Mouse (Mus musculus) macrophage (primary cell): Measurements from ENCODE around the gene Dbx2. TPM values are rescaled to one million over a fixed set of nuclear protein-coding genes. Genes with fewer than 3 reads are reported as not detected.

Experiments
- H3K27ac ChIP-seq: fragments of 350-480 bp; formaldehyde crosslinking; 2 replicates; pipeline ENCODE4 v1.9.0; 2021
- H3K36me3 ChIP-seq: fragments of 350-480 bp; formaldehyde crosslinking; 2 replicates; pipeline ENCODE4 v1.9.0; 2021; ENCODE audit errors: inconsistent target
- H3K4me3 ChIP-seq: fragments of 350-480 bp; formaldehyde crosslinking; 2 replicates; pipeline ENCODE4 v1.9.0; 2021; ENCODE audit errors: inconsistent target
- H3K79me2 ChIP-seq: fragments of 350-480 bp; formaldehyde crosslinking; 2 replicates; pipeline ENCODE4 v1.9.0; 2021; ENCODE audit errors: inconsistent target
- WGBS: methylation state at CpG from one replicate; pipeline ENCODE4 v1.1.7; 2026; ENCODE audit warnings: inconsistent platforms; ENCODE audit not compliant: missing documents; 5-methylcytosine and 5-hydroxymethylcytosine counted together
- polyA plus RNA-seq: library from polyadenylated mRNA; stranded (reverse); fragments of 250-400 nt; gene quantifications from 3 replicates; pipeline ENCODE4 v1.2.4, GENCODE M21; 2018; ENCODE audit warnings: inconsistent platforms
- total RNA-seq, 78 experiments: library from RNA; depleted of rRNA; stranded (reverse); fragments of 250-400 nt; gene quantifications; 1 replicate in 9 of 78; 2 replicates in 24 of 78; 3 replicates in 43 of 78; 4 replicates in 2 of 78; pipeline ENCODE4 v1.2.4; 2018; ENCODE audit warnings: inconsistent platforms in 56 of 78

Gene Dbx2
- not detected for total RNA-seq (2018; cell fraction: chromatin; rRNA removed)
- total RNA-seq (2018; cell fraction: cytosol; rRNA removed) = not detected
- not detected for total RNA-seq (2018; cell fraction: nucleus; rRNA removed)
- not detected in 3 replicates for polyA plus RNA-seq

GRCm38 (mm10) chr15:95655860-95656259 is at the start of gene Dbx2:
Gene Dbx2, minus strand, starts transcription at chr15:95655960.
- no peak within 1 kb of the TSS for H3K27ac ChIP-seq
- H3K36me3 ChIP-seq = no peaks in the 10 kb centered on the region
- 75% methylated on average over 5 of the region's 5 CpGs for WGBS
- no peak within 1 kb of the TSS for H3K4me3 ChIP-seq
- no peaks in the 10 kb centered on the region for H3K79me2 ChIP-seq

DNA sequence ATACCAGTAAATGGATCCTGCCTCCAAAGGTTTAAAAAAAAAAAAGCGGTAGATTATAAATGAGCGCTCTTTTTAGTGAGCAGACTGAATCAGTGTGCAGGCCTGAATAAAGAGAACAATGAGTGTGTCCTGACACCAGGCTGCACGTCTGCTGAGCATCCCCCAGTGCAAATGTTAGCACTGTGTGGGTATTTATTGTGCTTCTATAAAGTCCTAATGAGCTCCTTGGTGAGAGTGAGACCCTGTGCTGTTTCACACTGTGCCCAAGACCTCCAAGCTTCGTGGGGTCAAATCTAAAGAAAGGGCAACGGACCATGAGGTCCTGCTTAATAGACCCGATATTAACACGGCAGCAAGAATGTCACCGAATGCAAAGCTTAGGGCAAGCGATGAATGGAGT is 46.4 kb upstream of the Dbx2 start:
- H3K27ac ChIP-seq = no peak overlapping the region
- H3K36me3 ChIP-seq = no peaks in the 10 kb centered on the region
- no peak overlapping the region for H3K4me3 ChIP-seq
- 88% methylated on average over 8 of the region's 9 CpGs for WGBS
- no peaks in the 10 kb centered on the region for H3K79me2 ChIP-seq

DNA sequence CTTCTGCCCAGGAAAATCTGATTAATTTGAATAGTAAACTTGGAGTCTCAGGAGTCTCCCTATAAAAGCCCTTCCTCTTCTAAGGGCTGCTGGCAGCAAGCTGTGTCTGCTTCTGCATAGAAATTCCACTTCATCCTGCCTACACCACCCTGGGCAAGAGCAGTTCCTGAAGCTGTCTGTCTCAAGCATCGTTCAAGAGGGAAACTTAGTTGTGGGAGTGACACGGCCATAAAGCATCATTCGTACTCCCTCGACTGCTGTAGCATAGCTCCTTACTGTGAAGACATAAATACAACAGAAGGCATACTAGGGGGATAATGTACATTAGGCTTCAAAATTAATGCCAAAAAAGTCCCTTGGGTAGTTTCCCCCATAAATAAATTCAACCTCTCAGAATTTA is 45.8 kb upstream of the Dbx2 start:
- Histone ChIP-seq H3K36me3 (no peaks in the 10 kb centered on the region), H3K4me3 (no peak overlapping the region), H3K27ac (no peak overlapping the region), H3K79me2 (no peaks in the 10 kb centered on the region)
- WGBS = 70% methylated on average over 4 of the region's 4 CpGs

DNA sequence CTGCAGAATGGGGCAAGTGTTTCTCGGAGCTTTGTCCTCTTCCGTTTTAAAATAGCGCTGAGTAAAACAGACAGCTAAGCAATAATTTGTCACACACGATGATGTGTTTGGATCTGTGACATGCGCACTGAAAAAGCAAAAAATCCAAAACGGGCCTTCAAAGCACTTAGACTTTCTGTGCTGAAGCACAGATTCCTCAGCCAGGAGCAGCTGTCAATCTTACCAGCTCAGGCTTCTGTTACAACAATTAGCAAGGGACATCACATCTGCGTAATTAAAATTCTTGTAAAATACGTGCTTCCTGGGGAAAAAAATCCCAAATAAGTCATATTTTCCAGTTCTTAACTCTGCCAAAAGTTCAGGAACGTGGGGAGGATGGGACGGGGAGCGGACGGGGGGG is 43.6 kb upstream of the Dbx2 start:
- Histone ChIP-seq H3K4me3 (no peak overlapping the region), H3K79me2 (no peaks in the 10 kb centered on the region), H3K36me3 (no peaks in the 10 kb centered on the region), H3K27ac (no peak overlapping the region)
- 92% methylated on average over 12 of the region's 12 CpGs for WGBS

- WGBS = 84% methylated on average over 3 of the region's 3 CpGs
- Histone ChIP-seq H3K4me3 (no peak overlapping the region), H3K79me2 (no peaks in the 10 kb centered on the region), H3K27ac (no peak overlapping the region), H3K36me3 (no peaks in the 10 kb centered on the region)
Measured at GRCm38 (mm10) chr15:95693759-95694158, 38.0 kb upstream of the Dbx2 start.

- H3K27ac ChIP-seq = no peak overlapping the region
- H3K36me3 ChIP-seq = no peaks in the 10 kb centered on the region
- H3K4me3 ChIP-seq = no peak overlapping the region
- 84% methylated on average over 8 of the region's 8 CpGs for WGBS
- H3K79me2 ChIP-seq = no peaks in the 10 kb centered on the region
Measured at GRCm38 (mm10) chr15:95691594-95691993, 35.8 kb upstream of the Dbx2 start.

DNA sequence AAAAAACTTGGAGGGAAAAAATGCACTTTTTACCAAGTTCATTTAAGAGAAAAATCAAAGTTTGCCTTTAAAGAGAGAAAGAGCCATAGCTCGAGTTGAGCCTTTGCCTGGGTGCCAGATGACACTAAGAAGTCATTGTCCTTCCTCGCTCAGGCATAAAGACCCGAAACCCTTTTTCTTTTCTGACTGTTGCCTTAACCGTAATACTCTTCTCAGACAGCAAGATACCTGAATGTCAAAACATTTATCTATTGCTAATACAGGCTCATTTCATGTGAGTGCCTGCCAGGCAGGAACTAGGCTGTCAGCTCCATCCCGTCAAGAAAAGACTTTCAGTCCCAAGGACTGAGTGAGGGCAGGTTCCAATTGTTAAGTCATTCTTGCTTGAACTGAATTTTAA is 35.4 kb upstream of the Dbx2 start:
- WGBS = 76% methylated on average over 5 of the region's 5 CpGs
- Histone ChIP-seq H3K79me2 (no peaks in the 10 kb centered on the region), H3K36me3 (no peaks in the 10 kb centered on the region), H3K27ac (no peak overlapping the region), H3K4me3 (no peak overlapping the region)

DNA sequence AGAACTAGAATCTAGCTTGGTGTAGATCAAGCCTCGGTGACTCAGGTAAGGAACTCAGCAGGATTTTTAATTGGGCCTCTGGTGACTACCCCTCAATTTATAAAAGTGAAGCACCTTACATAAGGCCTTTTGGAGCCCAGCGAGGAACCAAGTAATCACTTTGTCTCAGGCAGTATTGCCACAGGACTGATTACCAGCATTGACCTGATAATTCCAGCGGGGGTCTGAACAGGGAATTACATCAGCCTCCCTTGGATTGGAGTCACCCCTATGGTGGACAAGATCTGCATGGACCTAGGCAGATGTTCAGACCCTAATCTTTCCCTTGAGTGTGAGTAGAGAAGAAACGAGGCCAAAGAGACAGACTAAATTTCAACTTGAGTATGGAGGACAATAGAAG is 26.9 kb upstream of the Dbx2 start:
- Histone ChIP-seq H3K27ac (no peak overlapping the region), H3K79me2 (no peaks in the 10 kb centered on the region), H3K4me3 (no peak overlapping the region), H3K36me3 (no peaks in the 10 kb centered on the region)
- WGBS = 92% methylated on average over 4 of the region's 4 CpGs

DNA sequence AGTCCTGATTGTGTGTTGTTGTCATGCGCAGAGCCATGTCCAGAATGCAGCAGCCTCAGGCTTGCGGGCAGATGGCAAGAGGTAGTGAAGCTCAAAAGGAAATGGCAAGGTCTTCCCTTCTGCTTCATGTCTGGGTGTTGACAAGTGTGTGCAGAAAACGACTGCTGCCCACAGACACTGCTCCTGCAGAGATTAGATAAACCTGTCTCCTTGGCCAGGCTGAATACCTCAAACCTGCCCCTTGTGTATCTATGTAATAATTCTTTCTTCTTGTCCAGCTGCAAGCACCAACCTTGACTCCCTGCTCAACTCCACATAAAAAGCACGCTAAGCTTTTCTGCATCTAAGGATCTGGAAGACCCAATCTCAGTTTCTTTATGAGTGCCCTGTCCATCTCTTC is 19.9 kb upstream of the Dbx2 start:
- Histone ChIP-seq H3K36me3 (no peaks in the 10 kb centered on the region), H3K4me3 (no peak overlapping the region), H3K79me2 (no peaks in the 10 kb centered on the region), H3K27ac (no peak overlapping the region)
- WGBS = 94% methylated on average over 4 of the region's 4 CpGs

DNA sequence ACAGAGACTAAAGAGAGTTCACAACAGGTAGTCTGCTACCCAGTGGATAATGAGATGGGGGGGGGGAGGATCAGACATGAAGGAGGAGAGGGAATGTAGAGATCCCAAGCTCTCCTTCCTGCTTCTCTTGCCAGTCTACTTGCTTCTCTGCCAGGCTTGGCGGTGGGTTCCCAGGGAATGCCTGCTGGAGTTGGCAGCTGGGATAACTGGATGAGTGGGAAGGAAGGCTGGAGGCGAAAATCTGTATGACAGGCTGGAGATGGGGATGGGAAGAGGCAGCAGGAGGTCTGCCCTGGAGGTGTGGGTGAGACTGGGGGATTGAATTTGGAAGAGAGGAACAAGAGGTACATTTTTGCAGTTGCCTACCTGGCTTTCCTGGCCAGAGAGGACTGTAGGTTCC is 19.4 kb upstream of the Dbx2 start:
- WGBS = 80% methylated on average over 2 of the region's 2 CpGs
- no peak overlapping the region for H3K4me3 ChIP-seq
- no peaks in the 10 kb centered on the region for H3K36me3 ChIP-seq
- H3K79me2 ChIP-seq = no peaks in the 10 kb centered on the region
- H3K27ac ChIP-seq = no peak overlapping the region

DNA sequence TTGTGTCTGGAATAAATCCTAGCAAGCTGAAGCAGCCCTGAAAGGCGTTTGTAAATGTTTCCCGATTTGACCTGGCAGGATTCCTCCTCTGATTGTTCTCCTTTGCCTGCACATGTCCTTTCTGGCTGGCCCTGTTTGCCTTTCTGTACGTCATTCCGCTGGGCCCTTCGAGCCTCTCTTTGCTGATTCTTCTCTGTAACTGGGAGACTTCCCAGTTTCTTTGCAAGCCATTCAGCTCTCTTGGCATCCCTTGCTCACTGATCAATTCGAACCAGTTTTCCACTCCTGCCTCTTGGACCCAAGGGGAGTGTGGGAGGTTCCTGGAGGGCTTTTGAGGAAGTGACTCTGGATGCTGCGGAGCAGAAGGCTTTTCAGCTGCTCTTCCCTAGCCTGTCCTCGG is 11.4 kb upstream of the Dbx2 start:
- Histone ChIP-seq H3K27ac (no peak overlapping the region), H3K79me2 (no peaks in the 10 kb centered on the region), H3K4me3 (no peak overlapping the region), H3K36me3 (no peaks in the 10 kb centered on the region)
- 34% methylated on average over 7 of the region's 8 CpGs for WGBS

DNA sequence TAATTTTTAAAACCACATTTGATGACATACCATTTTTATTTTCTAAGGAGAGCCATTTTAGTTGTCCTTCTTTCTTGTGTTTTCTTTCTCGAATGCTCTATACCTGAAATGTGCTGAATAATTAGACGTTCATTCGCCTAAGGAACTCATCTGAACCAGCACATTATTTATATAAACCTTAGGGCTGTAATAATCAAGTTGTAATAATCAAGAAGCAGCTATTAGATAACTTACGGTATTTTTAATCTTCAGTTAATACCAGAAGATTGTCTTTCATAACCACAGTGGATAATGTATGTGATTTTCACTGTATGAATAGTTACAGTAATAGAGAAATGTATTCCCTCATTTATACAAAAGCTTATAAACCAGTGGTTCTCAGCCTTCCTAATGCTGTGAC is 9.2 kb upstream of the Dbx2 start:
- H3K27ac ChIP-seq = no peak overlapping the region
- no peak overlapping the region for H3K4me3 ChIP-seq
- WGBS = 92% methylated on average over 4 of the region's 4 CpGs
- no peaks in the 10 kb centered on the region for H3K36me3 ChIP-seq
- no peaks in the 10 kb centered on the region for H3K79me2 ChIP-seq

- Histone ChIP-seq H3K36me3 (no peaks in the 10 kb centered on the region), H3K27ac (no peak overlapping the region), H3K79me2 (no peaks in the 10 kb centered on the region), H3K4me3 (no peak overlapping the region)
- WGBS = 70% methylated on average over 2 of the region's 2 CpGs
Measured at GRCm38 (mm10) chr15:95661718-95662117, 6.0 kb upstream of the Dbx2 start.

GRCm38 (mm10) chr15:95660368-95660767 is 4.6 kb upstream of the Dbx2 start:
- H3K36me3 ChIP-seq = no peaks in the 10 kb centered on the region
- 92% methylated on average over 5 of the region's 5 CpGs for WGBS
- H3K79me2 ChIP-seq = no peaks in the 10 kb centered on the region
- no peak overlapping the region for H3K4me3 ChIP-seq
- H3K27ac ChIP-seq = no peak overlapping the region

GRCm38 (mm10) chr15:95654211-95654897 is 1.4 kb downstream of the Dbx2 start:
- no peaks in the 10 kb centered on the region for H3K36me3 ChIP-seq
- no peak overlapping the region for H3K27ac ChIP-seq
- no peak overlapping the region for H3K4me3 ChIP-seq
- no peaks in the 10 kb centered on the region for H3K79me2 ChIP-seq
- 7% methylated on average over 48 of the region's 49 CpGs for WGBS

DNA sequence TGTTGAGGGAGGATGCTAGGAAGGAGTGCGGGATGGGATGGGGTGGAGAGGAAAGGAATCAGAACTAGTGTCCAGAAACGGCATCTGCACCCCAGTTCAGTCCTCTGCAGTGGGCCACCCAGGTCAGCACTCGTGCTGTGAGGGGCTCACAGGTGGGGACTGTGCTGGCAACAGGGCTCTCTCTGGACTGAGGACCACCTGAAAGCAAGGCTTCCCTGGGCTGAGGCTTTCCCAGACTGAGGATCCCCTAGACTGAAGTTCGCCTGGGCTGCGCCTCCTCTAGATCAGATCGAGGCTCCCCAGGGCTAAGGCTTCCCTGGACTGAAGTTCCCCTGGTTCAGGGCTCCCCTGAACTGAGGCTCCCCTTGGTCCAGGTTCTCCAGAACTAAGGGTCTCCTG is 1.9 kb downstream of the Dbx2 start:
- WGBS = 15% methylated on average over 6 of the region's 6 CpGs
- Histone ChIP-seq H3K36me3 (no peaks in the 10 kb centered on the region), H3K4me3 (no peak overlapping the region), H3K27ac (no peak overlapping the region), H3K79me2 (no peaks in the 10 kb centered on the region)
